Mouse (Mus musculus) monocyte, adult 2 months (primary cell): Measurements from ENCODE around the gene Sh3bp2.

Experiments
- DNase-seq, 2 experiments: peaks; one replicate each; pipeline ENCODE4 v3.0.0; 2022; ENCODE audit warnings: low spot score in 2 of 2, low read depth in 1 of 2

Sh3bp2 gene

DNA sequence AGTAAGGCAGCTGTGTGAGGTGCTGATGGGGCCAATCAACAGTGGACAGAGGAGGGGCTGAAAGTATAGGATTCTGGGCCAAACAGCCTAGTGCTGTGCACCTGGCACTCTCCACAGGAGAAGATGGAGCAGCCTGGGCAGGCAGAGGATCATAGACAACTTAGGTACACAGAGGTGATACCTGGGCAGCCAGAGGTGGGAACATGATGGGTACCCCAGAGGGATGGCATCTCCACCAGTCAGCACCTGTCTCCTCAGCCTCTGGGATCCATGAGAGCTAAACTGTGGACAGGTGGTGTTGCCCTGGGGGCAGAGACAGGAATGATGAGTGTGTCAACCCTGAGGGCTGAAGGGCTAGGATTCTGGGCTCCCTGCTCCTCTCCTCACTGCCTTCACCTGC, 1.1 kb upstream of the Sh3bp2 start:
- DNase-seq, result no peak

DNA sequence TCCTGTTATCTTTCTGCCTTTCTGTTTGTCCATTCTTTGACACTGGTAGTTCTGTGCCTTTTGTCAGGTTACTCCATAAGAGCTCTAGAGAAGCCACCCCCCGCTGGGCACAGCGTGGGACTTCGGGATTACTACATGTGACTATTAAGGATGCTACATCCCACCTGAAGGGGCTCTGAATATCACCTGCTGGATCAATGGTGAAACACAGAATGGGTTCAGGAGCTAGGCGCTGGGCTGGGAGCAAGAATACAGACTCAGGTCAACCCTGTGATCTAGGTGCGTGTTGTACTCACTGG, 788 bp downstream of the Sh3bp2 start:
- no peak for DNase-seq

- no peak for DNase-seq
Observed at GRCm38 (mm10) chr5:34527352-34527751, 1.7 kb downstream of the Sh3bp2 start.

DNA sequence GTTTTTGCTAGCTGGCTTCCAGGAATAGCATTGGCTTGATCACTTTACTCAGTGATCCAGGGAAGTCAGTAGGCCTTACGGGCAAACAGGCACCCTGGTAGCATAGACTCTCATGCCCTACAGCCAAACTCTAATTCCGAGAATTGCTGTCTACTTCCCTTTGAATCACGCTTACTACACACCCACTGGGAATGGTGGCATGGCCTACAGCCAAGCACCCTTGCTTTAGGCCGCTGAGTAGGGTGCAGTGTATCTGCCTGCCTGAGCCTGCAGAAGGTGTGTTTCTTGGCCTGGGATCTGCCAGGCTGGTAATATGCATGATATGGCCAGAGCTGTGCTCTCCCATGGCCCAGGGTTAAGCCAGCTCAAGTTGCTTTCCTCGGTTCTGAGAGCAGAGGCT, 3.1 kb downstream of the Sh3bp2 start:
- no peak for DNase-seq

DNA sequence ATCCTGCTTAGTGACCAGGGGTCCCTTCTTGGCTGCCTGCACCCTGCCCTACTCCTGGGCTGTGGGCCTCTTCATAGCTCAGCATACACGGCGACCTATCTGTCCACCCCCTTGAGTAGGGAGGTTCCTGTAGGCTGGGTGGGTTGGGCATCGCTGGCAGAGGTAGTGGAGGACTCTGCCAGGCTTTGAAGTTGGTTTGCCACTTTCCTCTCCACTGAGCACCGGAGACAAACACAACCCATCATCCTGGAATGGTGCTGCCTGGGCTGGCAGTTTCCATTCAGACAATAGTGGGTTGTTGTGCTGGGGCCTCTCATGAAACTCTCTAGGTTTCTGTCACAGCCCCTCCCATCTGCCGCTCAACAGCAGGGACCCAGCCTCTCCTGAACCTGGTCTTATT, 4.5 kb downstream of the Sh3bp2 start:
- DNase-seq, result no peak

DNA sequence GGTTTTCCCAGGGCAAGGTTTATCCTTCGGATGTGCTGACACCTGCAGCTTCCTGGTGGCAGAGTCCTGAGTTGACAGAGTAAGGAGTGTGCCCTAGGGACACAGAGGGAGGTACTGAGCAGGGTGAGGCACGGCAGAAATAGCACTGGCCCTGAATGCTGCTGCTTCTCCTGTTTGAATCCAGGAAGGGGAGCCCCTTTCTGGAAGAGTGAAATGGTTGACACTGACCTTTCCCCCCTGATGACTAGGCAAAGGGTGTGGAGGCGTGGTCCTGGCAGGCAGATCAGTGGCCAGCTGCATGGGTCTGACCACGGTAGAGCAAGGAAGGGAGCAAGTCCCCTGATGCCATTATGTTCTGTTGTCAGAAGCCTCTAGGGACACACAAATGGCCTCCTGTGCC, 5.0 kb downstream of the Sh3bp2 start:
- DNase-seq, result no peak

DNA sequence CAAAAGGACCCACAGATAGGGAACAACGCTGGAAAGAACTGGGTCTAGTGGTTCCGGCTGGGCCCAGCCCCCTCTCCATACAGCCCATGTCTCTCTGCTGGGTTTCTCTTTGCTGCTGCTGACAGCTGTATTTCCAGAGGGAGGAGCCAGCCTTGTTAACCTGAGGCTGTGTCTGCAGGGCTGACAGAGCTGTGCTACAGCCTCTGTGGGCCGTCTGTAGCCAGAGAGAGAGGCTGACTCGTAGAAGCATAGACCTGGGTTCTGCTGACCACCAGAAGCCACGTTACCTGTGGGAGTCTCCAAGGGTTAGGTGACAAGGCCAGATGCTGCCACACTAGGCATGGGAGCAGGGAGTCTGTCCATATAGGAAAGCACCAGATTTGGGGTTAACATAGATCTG, 7.4 kb downstream of the Sh3bp2 start:
- no peak for DNase-seq

DNA sequence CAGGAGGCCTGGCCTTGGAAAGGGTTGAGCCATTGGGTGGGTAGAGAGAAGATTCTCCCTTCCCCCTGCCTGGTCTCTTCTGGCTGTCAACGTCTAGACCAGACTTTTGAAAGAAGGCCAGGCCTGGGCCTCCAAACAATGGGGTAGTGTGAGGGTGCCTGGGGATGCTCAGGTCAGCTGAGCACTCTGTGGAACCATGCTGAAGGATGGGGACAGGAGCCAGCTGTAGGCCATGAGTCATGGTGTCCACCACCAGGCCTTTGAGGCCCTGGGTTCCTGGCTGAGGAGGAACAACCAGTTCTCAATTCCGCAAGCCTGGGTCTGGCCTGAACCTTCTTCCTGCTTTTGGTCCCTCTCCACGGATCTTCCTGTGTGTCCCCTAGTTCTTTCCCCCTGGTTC, 8.2 kb downstream of the Sh3bp2 start:
- peak; percentile 54 to 61 for DNase-seq

GRCm38 (mm10) chr5:34534776-34535581, 9.3 kb downstream of the Sh3bp2 start:
- DNase-seq, result peak; percentile 52 to 70

DNA sequence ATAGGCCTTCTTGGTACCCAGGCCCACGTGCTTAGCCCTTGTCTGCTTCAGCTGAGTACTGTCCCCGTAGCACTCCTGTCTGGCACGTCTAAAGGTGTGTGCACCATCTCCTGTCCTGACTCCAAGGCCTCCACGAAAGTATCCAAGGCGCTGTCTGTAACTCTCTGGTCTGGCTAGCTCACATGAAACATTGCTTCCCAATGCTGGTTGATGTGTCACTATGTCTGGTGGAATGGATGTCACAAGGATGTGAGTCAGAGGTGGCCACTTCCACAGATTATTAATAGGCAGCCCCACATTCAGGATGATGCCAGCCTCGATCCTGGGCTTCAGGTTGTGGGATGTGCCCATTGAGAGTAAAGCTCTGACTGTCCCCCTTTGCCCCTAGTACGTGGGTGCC, 10.2 kb downstream of the Sh3bp2 start:
- DNase-seq, result no peak

- peak in 1 of 2 experiments; percentile 34 for DNase-seq
Observed at GRCm38 (mm10) chr5:34538079-34538478, 12.4 kb downstream of the Sh3bp2 start.

GRCm38 (mm10) chr5:34538527-34538926, 12.9 kb downstream of the Sh3bp2 start:
- no peak for DNase-seq

GRCm38 (mm10) chr5:34539121-34539520, 13.5 kb downstream of the Sh3bp2 start:
- no peak for DNase-seq

DNA sequence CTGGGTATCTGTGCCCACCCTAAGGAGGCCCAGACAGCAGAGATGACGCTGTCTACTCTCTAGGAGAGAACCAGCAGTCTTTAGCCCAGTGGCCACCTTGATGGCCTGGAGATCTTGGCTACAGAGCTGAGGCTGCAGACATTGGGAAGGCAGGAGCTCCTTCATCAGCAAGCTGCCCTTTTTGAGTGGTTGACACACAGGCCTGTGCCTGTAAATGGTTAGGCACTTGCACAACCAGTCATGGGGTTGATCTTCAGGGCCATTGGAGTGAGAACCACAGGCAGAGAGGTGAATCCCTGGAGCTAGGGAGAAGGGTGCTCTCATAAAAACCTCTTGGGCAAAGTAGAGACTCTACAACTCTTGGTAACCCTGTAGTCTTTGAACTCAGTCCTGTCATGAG, 16.5 kb downstream of the Sh3bp2 start:
- no peak for DNase-seq

- peak in 1 of 2 experiments; percentile 51 for DNase-seq
Observed at GRCm38 (mm10) chr5:34543114-34543513, 17.5 kb downstream of the Sh3bp2 start.

GRCm38 (mm10) chr5:34547410-34547809, 21.8 kb downstream of the Sh3bp2 start:
- DNase-seq, result no peak

GRCm38 (mm10) chr5:34549135-34549482, 23.5 kb downstream of the Sh3bp2 start:
- DNase-seq, result no peak

DNA sequence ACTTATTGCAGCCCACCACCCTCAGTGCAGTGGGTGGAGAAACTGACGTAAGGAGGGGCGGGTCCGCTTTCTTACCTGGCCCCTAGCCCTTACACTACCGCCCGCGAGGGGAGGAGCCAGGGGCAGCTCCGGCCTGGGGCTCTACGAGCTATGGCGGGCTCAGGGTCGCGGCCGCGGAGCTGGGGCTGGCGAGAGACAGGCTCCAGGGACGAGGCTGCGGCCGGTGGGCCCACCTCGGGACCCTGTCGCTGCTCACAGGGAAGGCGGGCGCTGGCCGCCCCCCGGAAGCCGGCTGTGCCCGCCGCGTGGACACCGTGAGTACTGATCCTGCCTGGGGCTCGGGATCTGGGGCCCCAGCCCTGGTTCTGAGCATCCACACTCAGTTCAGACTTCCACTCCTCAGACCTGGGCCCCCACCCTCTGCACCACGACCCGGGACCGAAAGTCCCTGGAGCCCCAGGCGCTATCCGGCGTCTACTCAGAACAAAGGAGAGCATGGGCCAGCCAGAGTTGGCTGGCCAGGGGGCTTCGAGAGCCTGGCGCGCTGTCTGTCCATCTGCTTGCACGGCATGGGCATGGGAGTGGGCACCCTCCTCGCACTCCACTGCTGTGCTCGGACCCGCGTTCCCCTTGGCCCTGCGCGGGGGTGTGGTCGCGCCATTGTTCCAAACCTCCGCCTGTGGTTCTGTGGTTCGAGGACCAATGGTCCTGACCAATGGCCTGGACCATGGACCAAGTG, 24.0 kb downstream of the Sh3bp2 start:
- no peak for DNase-seq

DNA sequence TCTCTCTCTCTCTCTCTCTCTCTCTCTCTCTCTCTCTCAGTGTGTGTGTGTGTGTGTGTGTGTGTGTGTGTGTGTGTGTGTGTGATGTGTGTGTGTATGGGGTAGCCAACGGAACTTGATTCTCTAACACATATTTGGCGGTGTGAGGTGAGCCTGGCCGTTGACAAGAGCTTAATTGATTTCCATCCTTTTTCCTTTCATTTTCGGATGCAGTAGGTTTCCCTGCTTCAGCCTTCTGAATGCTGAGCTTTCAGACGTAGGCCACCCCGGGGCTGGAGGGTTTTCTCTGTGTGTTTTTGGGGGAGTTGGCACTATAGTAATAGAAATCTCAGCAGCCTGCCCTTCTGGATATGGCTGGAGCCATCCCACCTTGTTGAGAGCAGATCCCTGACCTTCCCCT, 24.6 kb downstream of the Sh3bp2 start:
- no peak for DNase-seq

DNA sequence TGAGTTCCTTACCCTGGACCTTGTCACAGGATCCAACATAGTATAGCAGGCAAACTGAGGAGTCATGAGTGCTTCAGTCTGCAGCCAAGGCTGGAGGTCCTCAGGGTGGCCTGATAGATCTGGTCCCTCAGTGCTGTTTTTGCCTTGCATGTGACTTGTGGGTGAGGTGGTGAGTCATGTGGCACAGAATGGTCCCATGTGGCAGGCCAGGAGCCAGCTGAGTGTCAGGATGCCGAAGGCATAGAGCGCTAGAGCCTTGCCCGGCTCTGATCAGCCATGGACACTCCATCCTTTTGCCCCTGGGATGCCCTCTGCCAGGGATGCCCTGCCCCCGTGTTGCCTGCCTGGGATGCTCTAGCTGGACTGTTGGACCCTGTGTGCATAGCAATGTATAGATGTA, 26.2 kb downstream of the Sh3bp2 start:
- DNase-seq, result no peak

DNA sequence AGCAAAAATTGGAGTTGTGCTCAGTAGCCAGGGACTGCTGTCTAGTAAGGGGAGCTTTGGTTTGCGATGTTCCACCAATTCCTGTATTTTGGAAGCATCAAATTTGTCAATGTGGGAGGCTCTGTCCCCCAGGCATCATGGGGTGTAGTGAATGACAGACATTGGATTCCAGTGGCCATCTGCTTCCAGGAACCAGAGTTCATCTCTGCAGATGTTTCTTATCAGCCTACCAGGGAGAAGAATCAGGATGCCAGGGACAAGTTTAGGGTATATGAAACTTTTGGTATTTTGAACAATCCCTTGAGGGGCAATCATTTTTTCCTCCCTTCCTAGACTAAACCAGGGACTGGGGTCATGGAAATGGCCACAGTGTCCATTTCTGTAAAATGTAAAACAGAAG, 38.2 kb downstream of the Sh3bp2 start:
- no peak for DNase-seq

DNA sequence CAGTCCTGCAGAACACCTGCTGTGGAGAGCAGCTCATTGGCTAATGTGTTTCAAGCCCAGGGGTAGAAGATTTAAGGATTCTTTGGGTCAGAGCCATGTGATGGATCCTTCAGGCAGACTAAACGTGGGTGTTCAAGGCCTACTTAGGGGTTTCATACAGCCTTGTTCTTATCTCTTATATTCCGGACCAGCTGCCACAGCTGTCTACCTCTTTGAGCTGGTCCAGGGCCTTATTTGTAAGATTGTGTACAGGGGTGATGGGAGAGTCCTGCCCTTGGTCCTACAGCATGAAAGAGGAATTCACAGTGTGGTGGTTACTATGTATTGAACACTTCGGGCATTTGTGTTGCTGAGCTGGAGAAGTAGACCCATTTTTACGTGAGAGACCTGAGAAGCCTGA, 38.7 kb downstream of the Sh3bp2 start:
- DNase-seq, result no peak
